Mouse (Mus musculus) neural tube, embryonic 14.5 days (tissue): ENCODE measurements at regions not wholly inside any gene's neighbourhood (a gene's known extent, or its start where the extent isn't known, plus 50 kb on each side); places are given as distances from the start of the nearest gene placed in this dataset.
A peak's percentile ranks its signal among the peaks of the same experiment; 100 is the strongest.

Source experiments
- ATAC-seq: fragments of 200-750 bp; cut with Nextera tagmentation; 2 replicates; pipeline ENCODE4 v1.8.0; 2017; ENCODE audit warnings: low read depth, mild to moderate bottlenecking, moderate TSS enrichment, moderate library complexity
- H3K27ac ChIP-seq: fragments of 300-500 bp; sonication (generic); 2 replicates; pipeline ENCODE4 v1.5.1; 2014; ENCODE audit warnings: low read depth, mild to moderate bottlenecking, control low read depth, low read length, moderate library complexity, mixed read lengths
- H3K27me3 ChIP-seq: fragments of 300-500 bp; sonication (generic); 2 replicates; pipeline ENCODE4 v1.6.1; 2014; ENCODE audit warnings: low read length; ENCODE audit not compliant: control insufficient read depth, insufficient read depth
- H3K36me3 ChIP-seq: fragments of 300-500 bp; sonication (generic); 2 replicates; pipeline ENCODE4 v1.6.1; 2014; ENCODE audit warnings: low read length, mixed read lengths; ENCODE audit not compliant: control insufficient read depth, insufficient read depth
- H3K4me1 ChIP-seq: fragments of 300-500 bp; sonication (generic); 2 replicates; pipeline ENCODE4 v1.6.1; 2014; ENCODE audit warnings: low read length; ENCODE audit not compliant: control insufficient read depth, insufficient read depth
- H3K4me2 ChIP-seq: fragments of 300-500 bp; sonication (generic); 2 replicates; pipeline ENCODE4 v1.6.1; 2014; ENCODE audit warnings: mild to moderate bottlenecking, low read depth, low read length, control low read depth
- H3K4me3 ChIP-seq: fragments of 300-500 bp; sonication (generic); 2 replicates; pipeline ENCODE4 v1.5.1; 2014; ENCODE audit warnings: low read depth, low read length, control low read depth, mixed read lengths
- H3K9ac ChIP-seq: fragments of 300-500 bp; sonication (generic); replicated peaks from 2 replicates; pipeline ENCODE4 v1.6.1; 2014; ENCODE audit warnings: low read depth, mild to moderate bottlenecking, control low read depth, low read length, mixed read lengths
- H3K9me3 ChIP-seq: fragments of 300-500 bp; sonication (generic); 2 replicates; pipeline ENCODE4 v1.6.1; 2016; ENCODE audit warnings: low read length; ENCODE audit not compliant: control insufficient read depth
- WGBS: fragments of 180-500 bp; shearing (Covaris S2); extraction: QIAGEN DNeasy Blood & Tissue Kit; methylation state at CpG from one replicate; pipeline ENCODE4 v1.1.7; 2014; 5-methylcytosine and 5-hydroxymethylcytosine counted together

DNA sequence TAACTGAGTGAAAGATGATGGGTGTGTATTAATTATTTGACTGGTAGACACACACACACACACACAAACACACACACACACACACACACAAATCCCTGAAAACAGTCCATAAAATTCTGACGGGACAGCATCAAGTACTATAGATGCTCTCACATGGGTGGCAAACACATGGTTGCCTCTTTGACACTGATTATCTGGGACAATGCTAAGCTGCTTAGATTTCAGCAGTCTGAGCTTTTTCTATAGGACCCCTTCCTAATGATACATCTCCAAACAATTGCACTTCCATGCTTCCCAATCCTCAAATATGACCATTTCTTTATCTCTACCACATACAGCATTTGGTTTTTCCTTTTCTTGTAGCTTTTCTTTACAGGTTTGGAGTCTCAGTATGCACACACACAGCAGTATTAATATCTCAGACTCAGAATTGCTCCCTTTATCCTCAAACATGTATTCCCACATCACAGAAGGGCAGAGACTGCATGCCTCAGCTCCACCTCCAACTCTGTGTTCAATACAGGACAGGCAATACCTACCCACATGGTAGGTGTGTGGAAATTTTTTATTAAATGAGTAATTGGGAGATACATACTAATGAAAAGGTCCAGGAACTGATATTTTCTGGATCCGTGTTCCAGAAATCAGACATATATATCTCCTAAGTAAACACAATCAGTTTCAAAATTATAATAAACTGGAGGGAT, 110.1 kb upstream of the Igf1 start:
- Histone ChIP-seq H3K4me2 (no peak overlapping the region), H3K27me3 (no peaks in the 10 kb centered on the region), H3K9ac (no peak overlapping the region), H3K36me3 (no peaks in the 10 kb centered on the region), H3K4me3 (no peak overlapping the region), H3K4me1 (peaks cover 3% of the 10 kb centered on the region; the same call in 1 of the 2 replicates), H3K9me3 (no peaks in the 10 kb centered on the region), H3K27ac (no peak overlapping the region)
- 72% methylated on average over 2 of the region's 2 CpGs for WGBS
- no peak; the same call in 1 of the 2 replicates for ATAC-seq

DNA sequence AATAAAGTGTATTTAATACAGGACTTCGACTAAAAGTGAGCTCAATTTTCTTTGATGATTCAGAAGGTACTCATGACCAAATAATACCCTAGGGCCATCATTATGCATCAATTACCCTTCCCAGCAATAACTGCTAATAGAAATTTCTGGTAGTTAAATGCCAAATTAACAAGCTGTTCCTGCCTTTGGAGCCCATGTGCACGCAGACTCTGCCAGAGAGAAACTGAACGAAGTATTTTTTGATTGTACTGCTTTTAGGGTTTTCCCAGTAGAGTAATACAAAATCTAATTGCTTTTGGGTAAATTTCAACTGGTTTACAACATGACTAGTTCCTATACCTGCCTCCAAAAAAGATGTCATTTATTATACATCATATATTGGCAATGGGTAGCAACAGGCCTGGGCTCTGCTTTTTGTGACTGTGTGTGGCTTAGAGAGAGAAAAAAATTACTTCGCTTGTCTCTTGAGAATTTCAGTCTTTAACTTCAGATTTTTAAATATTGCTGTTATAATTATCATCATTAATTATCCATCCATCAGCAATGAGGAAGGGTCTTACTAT, 109.4 kb upstream of the Igf1 start:
- ATAC-seq = peak; percentile 85
- H3K27ac ChIP-seq = no peak overlapping the region
- no peaks in the 10 kb centered on the region for H3K9me3 ChIP-seq
- H3K36me3 ChIP-seq = no peaks in the 10 kb centered on the region
- H3K4me2 ChIP-seq = no peak overlapping the region
- H3K4me3 ChIP-seq = no peak overlapping the region
- peaks cover 3% of the 10 kb centered on the region; the same call in 1 of the 2 replicates for H3K4me1 ChIP-seq
- 53% methylated on average over 4 of the region's 4 CpGs for WGBS
- no peak overlapping the region for H3K9ac ChIP-seq
- H3K27me3 ChIP-seq = no peaks in the 10 kb centered on the region

DNA sequence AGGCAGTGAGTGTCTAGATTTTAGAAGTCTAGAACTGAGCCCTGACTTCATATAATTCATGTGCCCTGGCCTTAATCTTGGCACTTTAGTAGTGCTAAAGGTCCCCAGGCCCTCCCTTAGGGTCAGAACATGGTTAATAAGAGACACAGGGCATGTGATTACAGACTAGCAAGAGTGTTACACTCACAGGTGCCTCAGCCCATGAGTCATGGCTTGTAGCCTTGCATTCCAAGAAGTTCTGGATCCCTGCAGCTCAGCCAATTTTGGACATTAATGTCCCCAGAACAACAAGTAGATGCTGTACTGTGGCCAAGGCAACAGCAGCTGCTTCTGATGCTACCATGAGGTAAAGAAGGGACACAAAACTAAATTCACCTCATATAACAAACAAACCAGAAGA, 107.7 kb upstream of the Igf1 start:
- H3K27me3 ChIP-seq = no peaks in the 10 kb centered on the region
- H3K36me3 ChIP-seq = no peaks in the 10 kb centered on the region
- H3K9me3 ChIP-seq = no peaks in the 10 kb centered on the region
- H3K4me3 ChIP-seq = no peak overlapping the region
- H3K9ac ChIP-seq = no peak overlapping the region
- H3K4me1 ChIP-seq = peaks cover 3% of the 10 kb centered on the region; the same call in 1 of the 2 replicates
- no peak overlapping the region for H3K27ac ChIP-seq
- no peak overlapping the region for H3K4me2 ChIP-seq
- no peak for ATAC-seq

DNA sequence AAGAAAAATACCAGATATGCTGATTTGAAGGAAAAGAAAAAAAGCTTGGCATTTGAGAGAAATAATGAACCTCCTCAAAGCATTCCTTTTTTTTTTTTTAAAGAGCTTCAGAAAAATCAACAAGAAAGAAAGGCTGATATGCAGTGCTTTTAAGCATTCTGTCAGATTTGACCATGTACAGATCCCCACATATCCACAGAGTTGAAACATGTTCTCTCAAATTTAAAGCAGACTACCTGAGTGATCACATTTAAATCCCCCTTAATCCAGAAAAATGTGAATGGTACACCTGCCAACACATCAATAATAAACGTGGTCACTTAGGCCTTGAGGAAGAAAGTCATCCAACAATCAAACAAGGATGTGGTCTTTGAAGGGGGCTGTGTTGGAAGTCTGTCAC, 107.1 kb upstream of the Igf1 start:
- Histone ChIP-seq H3K4me1 (peaks cover 3% of the 10 kb centered on the region; the same call in 1 of the 2 replicates), H3K4me3 (no peak overlapping the region), H3K9ac (no peak overlapping the region), H3K27ac (no peak overlapping the region), H3K36me3 (no peaks in the 10 kb centered on the region), H3K9me3 (no peaks in the 10 kb centered on the region), H3K4me2 (no peak overlapping the region), H3K27me3 (no peaks in the 10 kb centered on the region)
- WGBS = 51% methylated on average over 1 of the region's 1 CpGs
- no peak for ATAC-seq

DNA sequence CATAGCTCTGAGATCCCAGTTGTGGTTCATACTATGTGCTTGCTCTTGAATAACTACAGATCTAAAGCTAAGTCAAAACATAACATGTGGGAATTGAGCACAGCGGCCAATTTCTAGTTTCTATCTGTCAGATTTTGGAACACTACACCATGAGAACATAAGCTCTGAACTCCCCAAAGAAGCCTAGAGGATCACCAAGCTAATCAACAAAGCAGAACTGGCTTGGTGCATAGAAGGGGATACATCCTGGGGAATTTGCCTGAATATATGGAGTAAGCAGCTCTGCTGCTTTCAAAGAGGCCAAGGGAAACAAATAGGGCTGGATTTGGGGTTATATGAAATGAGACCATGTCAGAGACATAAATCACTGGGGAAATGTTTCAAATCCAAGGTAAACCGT, 105.9 kb upstream of the Igf1 start:
- H3K36me3 ChIP-seq = no peaks in the 10 kb centered on the region
- peaks cover 3% of the 10 kb centered on the region; the same call in 1 of the 2 replicates for H3K4me1 ChIP-seq
- H3K4me2 ChIP-seq = no peak overlapping the region
- no peak overlapping the region for H3K9ac ChIP-seq
- 89% methylated on average over 2 of the region's 2 CpGs for WGBS
- H3K4me3 ChIP-seq = no peak overlapping the region
- no peaks in the 10 kb centered on the region for H3K27me3 ChIP-seq
- no peak for ATAC-seq
- H3K27ac ChIP-seq = no peak overlapping the region
- H3K9me3 ChIP-seq = no peaks in the 10 kb centered on the region

DNA sequence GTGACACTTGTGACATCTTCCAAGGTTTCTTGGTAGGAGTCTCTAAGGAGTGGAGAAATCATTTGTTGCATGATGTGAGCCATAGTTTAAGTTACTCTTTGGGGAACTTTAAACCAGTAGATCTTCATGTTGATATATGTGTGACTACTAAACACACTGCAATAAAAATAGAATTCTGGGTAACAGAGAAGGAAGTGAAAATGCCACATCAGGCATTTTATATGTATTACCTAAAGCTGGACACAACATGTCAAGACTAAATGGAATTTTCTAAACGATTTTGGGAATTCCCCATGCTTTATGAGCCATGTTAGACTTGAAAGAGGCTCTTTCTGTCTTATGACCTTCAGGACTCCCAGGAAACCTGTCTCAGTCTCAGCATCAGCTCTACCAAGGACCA, 104.6 kb upstream of the Igf1 start:
- H3K27me3 ChIP-seq = no peaks in the 10 kb centered on the region
- no peaks in the 10 kb centered on the region for H3K9me3 ChIP-seq
- no peak overlapping the region for H3K4me2 ChIP-seq
- H3K4me3 ChIP-seq = no peak overlapping the region
- ATAC-seq = no peak
- no peak overlapping the region for H3K27ac ChIP-seq
- no peaks in the 10 kb centered on the region for H3K4me1 ChIP-seq
- H3K36me3 ChIP-seq = no peaks in the 10 kb centered on the region
- H3K9ac ChIP-seq = no peak overlapping the region
- WGBS = 50% methylated on average over 1 of the region's 1 CpGs

DNA sequence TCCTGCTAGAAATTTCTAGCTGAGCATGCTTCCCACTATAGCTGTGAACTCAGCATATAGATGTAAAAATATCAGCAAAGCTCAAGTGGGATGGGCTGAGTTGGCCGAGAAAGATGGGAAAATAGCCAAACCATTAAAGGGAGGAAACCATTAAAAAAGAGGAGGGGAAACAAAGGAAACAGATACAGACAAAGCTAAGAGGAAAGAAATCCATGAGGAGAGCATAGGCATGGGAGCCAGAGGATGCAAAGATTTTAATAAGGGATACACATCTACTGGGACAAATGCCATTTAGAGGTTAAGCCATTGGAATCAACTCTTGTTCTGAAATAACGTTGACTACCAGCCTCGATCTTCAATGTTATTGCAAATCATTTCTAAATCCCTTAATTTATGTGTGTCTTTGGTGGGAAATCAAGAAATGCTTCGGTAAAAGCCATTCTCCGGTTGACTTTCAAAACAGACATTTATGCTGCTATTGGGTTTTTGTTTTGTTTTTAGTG, 96.5 kb upstream of the Igf1 start:
- WGBS = 81% methylated on average over 5 of the region's 5 CpGs
- H3K36me3 ChIP-seq = no peaks in the 10 kb centered on the region
- ATAC-seq = no peak

DNA sequence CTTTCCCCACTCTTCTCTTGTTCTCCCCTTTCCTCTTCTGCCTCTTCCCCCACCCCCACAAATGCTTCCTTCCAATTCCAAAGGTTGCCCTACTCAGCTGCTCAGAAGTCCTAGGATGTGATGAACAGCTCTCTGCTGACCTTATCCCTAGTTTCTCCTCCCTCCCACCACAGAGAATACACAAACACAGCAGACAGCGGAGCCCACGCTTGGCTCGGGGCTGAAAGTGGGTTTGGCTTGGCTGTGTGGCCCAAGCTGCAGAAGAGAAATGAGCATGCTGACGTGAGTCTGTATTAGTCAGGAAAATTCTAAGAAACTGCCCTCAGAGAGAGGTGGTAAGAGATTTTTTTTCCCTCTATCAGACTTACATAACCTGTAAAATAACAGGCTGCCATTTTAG, 70.5 kb upstream of the Igf1 start:
- no peaks in the 10 kb centered on the region for H3K36me3 ChIP-seq
- no peaks in the 10 kb centered on the region for H3K4me1 ChIP-seq
- ATAC-seq = no peak
- H3K4me3 ChIP-seq = no peak overlapping the region
- H3K27ac ChIP-seq = no peak overlapping the region
- no peak overlapping the region for H3K4me2 ChIP-seq
- H3K27me3 ChIP-seq = no peaks in the 10 kb centered on the region
- H3K9me3 ChIP-seq = no peaks in the 10 kb centered on the region
- WGBS = 77% methylated on average over 4 of the region's 4 CpGs
- no peak overlapping the region for H3K9ac ChIP-seq

More for the DNA sequence above, 96.5 kb upstream of the Igf1 start:
- no peak overlapping the region for H3K4me3 ChIP-seq
- H3K4me1 ChIP-seq = no peaks in the 10 kb centered on the region
- no peak overlapping the region for H3K27ac ChIP-seq
- H3K27me3 ChIP-seq = no peaks in the 10 kb centered on the region
- H3K9me3 ChIP-seq = no peaks in the 10 kb centered on the region
- no peak overlapping the region for H3K4me2 ChIP-seq
- no peak overlapping the region for H3K9ac ChIP-seq

DNA sequence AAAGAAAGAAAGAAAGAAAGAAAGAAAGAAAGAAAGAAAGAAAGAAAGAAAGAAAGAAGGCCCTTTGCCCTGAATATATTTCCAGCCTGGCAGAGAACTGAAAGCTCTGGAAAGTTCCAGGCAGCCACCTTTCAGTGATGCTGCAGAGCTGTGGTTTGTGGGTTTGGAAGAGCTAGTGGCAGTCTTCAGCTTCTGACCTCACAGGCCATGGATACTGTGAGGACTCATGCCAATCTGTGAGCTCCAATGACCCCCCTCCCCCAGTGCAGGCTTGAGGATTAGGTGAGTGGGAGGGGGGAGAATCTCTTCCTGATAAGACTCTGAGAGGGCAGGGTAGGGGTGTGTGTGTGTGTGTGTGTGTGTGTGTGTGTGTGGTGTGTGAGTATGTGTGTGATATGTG, 65.7 kb upstream of the Igf1 start:
- H3K27me3 ChIP-seq = no peaks in the 10 kb centered on the region
- no peak overlapping the region for H3K4me3 ChIP-seq
- H3K4me2 ChIP-seq = no peak overlapping the region
- H3K36me3 ChIP-seq = no peaks in the 10 kb centered on the region
- no peak overlapping the region for H3K9ac ChIP-seq
- ATAC-seq = no peak
- H3K27ac ChIP-seq = no peak overlapping the region
- H3K4me1 ChIP-seq = no peaks in the 10 kb centered on the region
- no peaks in the 10 kb centered on the region for H3K9me3 ChIP-seq
